26 mouse cellular contexts compared by ENCODE assay signal in the genomic region with DNA sequence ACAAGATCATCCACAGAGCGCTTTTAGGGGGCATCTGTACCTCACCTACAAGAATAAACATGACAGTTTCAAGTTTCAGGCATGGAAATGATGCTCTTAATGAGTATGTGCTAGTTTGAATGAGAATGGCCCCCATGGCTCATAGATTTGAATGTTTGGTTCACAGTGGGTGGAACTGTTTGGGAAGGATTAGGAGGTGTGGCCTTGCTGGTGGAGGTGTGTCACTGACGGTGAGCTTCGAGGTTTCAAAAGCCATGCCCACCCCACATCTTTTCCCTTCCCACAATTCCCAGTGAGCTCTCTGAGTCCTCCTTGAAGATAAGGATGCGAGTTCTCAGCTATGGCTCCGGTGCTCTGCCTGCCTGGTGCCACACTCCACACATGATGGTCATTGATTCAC. TPM values are rescaled to one million over a fixed set of nuclear protein-coding genes. Genes with fewer than 3 reads are reported as not detected.
DNase-seq lines count a peak whose midpoint lies in the region; ATAC-seq lines count a peak whose summit lies in the region.
"Had no signal": no experiment of that assay in that cellular context is flagged by ENCODE, and none has a peak within 500 bp of the region (broad histone marks: within the 10 kb centered on the region; RNA-seq: fewer than 3 reads in every experiment).

No protein-coding gene starts in this region.

- no peak overlapping the region for H3K27ac ChIP-seq in forebrain, embryonic 10.5 days
- no peak overlapping the region for H3K27ac ChIP-seq in forebrain, embryonic 14.5 days (ENCODE audit: low read depth, low read length)
- no peak overlapping the region for H3K27ac ChIP-seq in liver, embryonic 13.5 days
- H3K27ac ChIP-seq in liver, embryonic 12.5 days: no peak overlapping the region
- H3K27ac ChIP-seq in limb, embryonic 13.5 days: no peak overlapping the region
- H3K27ac ChIP-seq: embryonic facial prominence, embryonic 10.5 days; embryonic facial prominence, embryonic 13.5 days; heart, embryonic 15.5 days; hindbrain, embryonic 10.5 days; hindbrain, embryonic 13.5 days; intestine, embryonic 15.5 days had no signal

- no peak for DNase-seq in forebrain, embryonic 10.5 days (ENCODE audit: extremely low spot score, low spot score)
- DNase-seq in forebrain, embryonic 14.5 days (ENCODE audit: low spot score): no peak
- no peak for DNase-seq in liver, embryonic 13.5 days
- DNase-seq in cerebellum, adult 18-20 months: no peak
- DNase-seq: adrenal gland, postnatal 10 days; adrenal gland, postnatal 36 days; cerebellum, adult 8-10 months; cerebellum, postnatal 10 days; cerebellum, postnatal 36 days; embryo, embryonic 11 days; gastrocnemius, postnatal 25 days; heart, adult 18-20 months; heart, postnatal 10 days; heart, postnatal 36 days; kidney, adult 11 months had no signal

- H3K4me3 ChIP-seq in forebrain, embryonic 10.5 days: 0 out of 2 replicates have a peak overlapping the region, but pooled peaks have one; percentile 5
- H3K4me3 ChIP-seq in forebrain, embryonic 14.5 days (ENCODE audit: low read depth, low read length): no peak overlapping the region
- H3K4me3 ChIP-seq in liver, embryonic 13.5 days (replicated peaks): 0 out of 2 replicates have a peak overlapping the region, but pooled peaks have one; percentile 4
- H3K4me3 ChIP-seq in liver, embryonic 12.5 days: no peak overlapping the region
- H3K4me3 ChIP-seq in limb, embryonic 13.5 days: peak overlapping the region; percentile 14
- H3K4me3 ChIP-seq: embryonic facial prominence, embryonic 13.5 days; erythroblast, embryonic 14.5 days; heart, embryonic 12.5 days; heart, embryonic 15.5 days; hindbrain, embryonic 10.5 days; intestine, embryonic 15.5 days had no signal

- peaks cover 54% of the 10 kb centered on the region for H3K36me3 ChIP-seq in forebrain, embryonic 10.5 days (replicated peaks)
- peaks cover 34% of the 10 kb centered on the region for H3K36me3 ChIP-seq in forebrain, embryonic 14.5 days (ENCODE audit: control insufficient read depth, insufficient read depth, low read length)
- peaks cover 30% of the 10 kb centered on the region for H3K36me3 ChIP-seq in liver, embryonic 13.5 days
- H3K36me3 ChIP-seq in liver, embryonic 12.5 days: peaks cover 42% of the 10 kb centered on the region
- peaks cover 35% of the 10 kb centered on the region for H3K36me3 ChIP-seq in limb, embryonic 13.5 days

- H3K4me1 ChIP-seq in forebrain, embryonic 10.5 days: peaks cover 33% of the 10 kb centered on the region
- H3K4me1 ChIP-seq in forebrain, embryonic 14.5 days (ENCODE audit: control insufficient read depth, insufficient read depth, low read length): peaks cover 24% of the 10 kb centered on the region
- H3K4me1 ChIP-seq in liver, embryonic 13.5 days (replicated peaks): peaks cover 15% of the 10 kb centered on the region
- H3K4me1 ChIP-seq in liver, embryonic 12.5 days: peaks cover 15% of the 10 kb centered on the region
- H3K4me1 ChIP-seq in limb, embryonic 13.5 days: peaks cover 12% of the 10 kb centered on the region

- no peak overlapping the region for H3K4me2 ChIP-seq in forebrain, embryonic 14.5 days (ENCODE audit: low read length)
- no peak overlapping the region for H3K4me2 ChIP-seq in liver, embryonic 13.5 days
- H3K4me2 ChIP-seq in liver, embryonic 12.5 days: no peak overlapping the region
- no peak overlapping the region for H3K4me2 ChIP-seq in limb, embryonic 13.5 days (replicated peaks)
- H3K4me2 ChIP-seq: heart, embryonic 12.5 days; heart, embryonic 15.5 days had no signal

- 94% methylated on average over 5 of the region's 5 CpGs for WGBS in forebrain, embryonic 10.5 days
- WGBS in forebrain, embryonic 14.5 days: 88% methylated on average over 5 of the region's 5 CpGs
- 92% methylated on average over 5 of the region's 5 CpGs for WGBS in liver, embryonic 13.5 days (ENCODE audit: insufficient replicate concordance)
- WGBS in liver, embryonic 12.5 days (ENCODE audit: insufficient replicate concordance): 94% methylated on average over 5 of the region's 5 CpGs
- WGBS in limb, embryonic 13.5 days: 97% methylated on average over 5 of the region's 5 CpGs

- ATAC-seq in forebrain, embryonic 14.5 days: no peak
- no peak for ATAC-seq in liver, embryonic 13.5 days (ENCODE audit: low read depth)
- ATAC-seq in liver, embryonic 12.5 days: no peak
- no peak for ATAC-seq in limb, embryonic 13.5 days (ENCODE audit: low FRiP score, low read depth)
- ATAC-seq: hindbrain, embryonic 16.5 days; intestine, embryonic 15.5 days had no signal

- no peaks in the 10 kb centered on the region for H3K27me3 ChIP-seq in forebrain, embryonic 10.5 days (ENCODE audit: poor library complexity, severe bottlenecking)
- no peaks in the 10 kb centered on the region for H3K27me3 ChIP-seq in forebrain, embryonic 14.5 days (replicated peaks; ENCODE audit: control insufficient read depth, insufficient read depth, low read length)
- no peaks in the 10 kb centered on the region for H3K27me3 ChIP-seq in liver, embryonic 13.5 days
- 0 out of 2 replicates have a peak, but pooled peaks cover 2% of the 10 kb centered on the region for H3K27me3 ChIP-seq in liver, embryonic 12.5 days (replicated peaks)
- H3K27me3 ChIP-seq in limb, embryonic 13.5 days: no peaks in the 10 kb centered on the region
- H3K27me3 ChIP-seq: embryonic facial prominence, embryonic 13.5 days; heart, embryonic 12.5 days; heart, embryonic 15.5 days; hindbrain, embryonic 13.5 days; intestine, embryonic 15.5 days had no signal

- H3K9ac ChIP-seq in forebrain, embryonic 14.5 days (ENCODE audit: low read length): no peak overlapping the region
- no peak overlapping the region for H3K9ac ChIP-seq in liver, embryonic 13.5 days
- no peak overlapping the region for H3K9ac ChIP-seq in liver, embryonic 12.5 days
- no peak overlapping the region for H3K9ac ChIP-seq in limb, embryonic 13.5 days
- H3K9ac ChIP-seq: heart, embryonic 12.5 days; heart, embryonic 15.5 days; intestine, embryonic 15.5 days had no signal

- peaks cover 6% of the 10 kb centered on the region; the same call in 1 of the 2 replicates for H3K9me3 ChIP-seq in forebrain, embryonic 10.5 days
- no peaks in the 10 kb centered on the region for H3K9me3 ChIP-seq in forebrain, embryonic 14.5 days (replicated peaks; ENCODE audit: control insufficient read depth, low read length)
- no peaks in the 10 kb centered on the region for H3K9me3 ChIP-seq in liver, embryonic 13.5 days (replicated peaks)
- H3K9me3 ChIP-seq in liver, embryonic 12.5 days (replicated peaks): 0 out of 2 replicates have a peak, but pooled peaks cover 4% of the 10 kb centered on the region
- H3K9me3 ChIP-seq in limb, embryonic 13.5 days: no peaks in the 10 kb centered on the region
- H3K9me3 ChIP-seq: embryonic facial prominence, embryonic 13.5 days; heart, embryonic 15.5 days; hindbrain, embryonic 13.5 days; intestine, embryonic 15.5 days had no signal

RNA-seq across cellular contexts. Expression of gene Rtraf, which starts 1.9 kb away (rescaled TPM):
- polyA plus RNA-seq in forebrain, embryonic 10.5 days (2016; fragmentation: Nextera tagmentation; extraction: Ambion mirVana): 232 and 234 TPM in 2 replicates
- 215 and 252 TPM in 2 replicates for polyA plus RNA-seq in forebrain, embryonic 14.5 days (2014; fragmentation: Nextera tagmentation; extraction: Ambion mirVana)
- polyA plus RNA-seq in liver, embryonic 13.5 days (2015; fragmentation: Nextera tagmentation; extraction: Ambion mirVana): 113 and 121 TPM in 2 replicates
- polyA plus RNA-seq in liver, embryonic 12.5 days (2016; fragmentation: Nextera tagmentation; extraction: Ambion mirVana): 118 and 123 TPM in 2 replicates
- 239 and 245 TPM in 2 replicates for polyA plus RNA-seq in limb, embryonic 13.5 days (2015; fragmentation: Nextera tagmentation; extraction: Ambion mirVana)

Comparison
In these comparisons a context has a peak if more than half of its experiments do, and no peak if none do; other contexts are left out.
1. H3K4me3 ChIP-seq: peak in forebrain, embryonic 10.5 days (single experiment), liver, embryonic 13.5 days (single experiment) and limb, embryonic 13.5 days (single experiment); none in forebrain, embryonic 14.5 days (single experiment) and liver, embryonic 12.5 days (single experiment).